Mouse (Mus musculus): Measurements from ENCODE around the gene Gm49339. TPM values are rescaled to one million over a fixed set of nuclear protein-coding genes. Genes with fewer than 3 reads are reported as not detected.

Gene Gm49339
- polyA plus RNA-seq, 1 experiment from 2014 or later, result 0.91 TPM

Other genes with a start within 250 kb of the Gm49339 start
- 1.5 and 1.6 TPM in 2 replicates for gene Lilr4b, start within 50 bp of the Gm49339 start, polyA plus RNA-seq (2015; fragmentation: Nextera tagmentation; extraction: Ambion mirVana)
- gene Lilrb4a, start 10.3 kb downstream of the Gm49339 start, polyA plus RNA-seq (2015; fragmentation: Nextera tagmentation; extraction: Ambion mirVana), result 5.6 and 6.7 TPM in 2 replicates
- not detected in 2 replicates for gene Fam162b, start 109.9 kb downstream of the Gm49339 start, polyA plus RNA-seq (2015; fragmentation: Nextera tagmentation; extraction: Ambion mirVana)
- gene Gprc6a, start 150.8 kb downstream of the Gm49339 start, polyA plus RNA-seq (2015; fragmentation: Nextera tagmentation; extraction: Ambion mirVana), result 0.05 and 0.18 TPM in 2 replicates
- gene Rfx6, start 197.1 kb downstream of the Gm49339 start, polyA plus RNA-seq (2015; fragmentation: Nextera tagmentation; extraction: Ambion mirVana), result not detected in 2 replicates

All from liver, embryonic 16.5 days (tissue).